Mouse (Mus musculus) liver, embryonic 11.5 days (tissue): Measurements from ENCODE around the gene Acyp1. TPM values are rescaled to one million over a fixed set of nuclear protein-coding genes. Genes with fewer than 3 reads are reported as not detected.
"Not testable (repeated sequence)": the region's sequence is repeated elsewhere in the genome, so short reads cannot be mapped to it uniquely, and the experiment has no call there.

Experiments used
- ATAC-seq: fragments of 200-750 bp; cut with Nextera tagmentation; replicated peaks from 2 replicates; pipeline ENCODE4 v1.8.0; 2017; ENCODE audit warnings: moderate number of reproducible peaks, mild to moderate bottlenecking, moderate TSS enrichment, moderate library complexity; ENCODE audit not compliant: low FRiP score
- DNase-seq: peaks from one replicate; pipeline ENCODE4 v3.0.0-alpha.2; 2017; ENCODE audit warnings: low spot score
- H3K27ac ChIP-seq: fragments of 300-500 bp; sonication (generic); 2 replicates; pipeline ENCODE4 v1.5.1; 2014; ENCODE audit warnings: mild to moderate bottlenecking, low read depth, low read length, control low read depth
- H3K27me3 ChIP-seq: fragments of 300-500 bp; sonication (generic); replicated peaks from 2 replicates; pipeline ENCODE4 v1.6.1; 2014; ENCODE audit warnings: low read length, mixed read lengths; ENCODE audit not compliant: control insufficient read depth, insufficient read depth
- H3K36me3 ChIP-seq: fragments of 300-500 bp; sonication (generic); 2 replicates; pipeline ENCODE4 v1.6.1; 2014; ENCODE audit warnings: mild to moderate bottlenecking, low read length, moderate library complexity, mixed read lengths; ENCODE audit not compliant: control insufficient read depth, insufficient read depth
- H3K4me1 ChIP-seq: fragments of 300-500 bp; sonication (generic); replicated peaks from 2 replicates; pipeline ENCODE4 v1.6.1; 2014; ENCODE audit warnings: low read length, mixed read lengths; ENCODE audit not compliant: control insufficient read depth, insufficient read depth
- H3K4me2 ChIP-seq: fragments of 300-500 bp; sonication (generic); 2 replicates; pipeline ENCODE4 v1.6.1; 2014; ENCODE audit warnings: mild to moderate bottlenecking, control low read depth, moderate library complexity
- H3K4me3 ChIP-seq: fragments of 300-500 bp; sonication (generic); 2 replicates; pipeline ENCODE4 v1.5.1; 2014; ENCODE audit warnings: low read depth, low read length, control low read depth
- H3K9ac ChIP-seq: fragments of 300-500 bp; sonication (generic); 2 replicates; pipeline ENCODE4 v1.6.1; 2014; ENCODE audit warnings: low read depth, low read length, control low read depth
- H3K9me3 ChIP-seq: fragments of 300-500 bp; sonication (generic); 2 replicates; pipeline ENCODE4 v1.6.1; 2016; ENCODE audit warnings: low read length, inconsistent platforms, mixed read lengths; ENCODE audit not compliant: control insufficient read depth
- WGBS: fragments of 180-500 bp; shearing (Covaris S2); extraction: QIAGEN DNeasy Blood & Tissue Kit; methylation state at CpG from one replicate; pipeline ENCODE4 v1.1.7; 2014; 5-methylcytosine and 5-hydroxymethylcytosine counted together
- polyA plus RNA-seq: library from polyadenylated mRNA; unstranded; fragments of >200 nt; fragmentation: Nextera tagmentation; extraction: Ambion mirVana; gene quantifications from 2 replicates; pipeline ENCODE4 v1.2.1, GENCODE M21; 2014

Acyp1 gene
- polyA plus RNA-seq, 1 experiment from 2014 or later = 88.3 TPM

DNA sequence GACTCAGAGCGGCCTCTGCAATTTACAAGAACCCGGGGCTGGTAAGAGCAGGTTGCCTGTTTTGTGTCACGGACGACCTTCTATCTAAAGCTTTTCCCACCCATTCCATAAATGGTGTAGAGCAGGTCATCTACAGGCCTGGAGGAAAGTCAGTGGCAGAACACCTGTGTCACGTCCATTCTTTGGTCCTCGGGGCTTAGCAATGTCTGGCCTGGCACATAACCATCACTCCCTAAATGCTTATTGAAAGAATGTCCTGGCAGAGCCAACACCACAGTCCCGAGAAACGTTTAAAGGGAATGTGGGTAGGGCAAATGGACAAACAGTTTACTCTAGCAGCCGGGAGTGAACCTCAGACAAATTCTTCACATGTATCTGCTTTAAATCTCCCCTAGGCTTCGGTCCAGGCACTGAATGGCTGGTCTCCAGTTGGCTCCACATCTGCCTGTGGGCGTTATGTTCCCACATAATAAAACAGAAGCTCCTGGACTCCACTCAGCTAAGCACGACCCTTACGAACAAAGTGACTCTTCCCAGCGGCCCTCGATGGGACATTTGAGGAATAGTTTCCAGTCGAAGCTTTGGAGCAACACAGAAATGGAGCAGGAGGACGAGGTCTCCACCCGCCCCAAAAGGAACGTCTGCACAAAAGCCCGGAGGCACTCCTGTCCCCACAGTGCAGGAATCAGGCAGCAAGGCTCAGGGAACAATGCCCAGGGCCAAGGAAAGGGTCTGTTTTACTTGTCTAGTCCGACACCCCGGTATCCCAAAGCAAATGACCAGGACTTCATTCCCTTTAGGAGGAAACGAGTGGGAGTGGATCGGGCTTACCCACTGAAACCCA lies 1.1 kb upstream of the Acyp1 start:
- ATAC-seq (no peak), DNase-seq (no peak)
- Histone ChIP-seq H3K4me3 (peak overlapping the region; percentile 57; the same call in 1 of the 2 replicates), H3K27ac (no peak overlapping the region), H3K9me3 (peaks cover 3% of the 10 kb centered on the region; the same call in 1 of the 2 replicates), H3K4me2 (peak overlapping the region; percentile 76), H3K36me3 (no peaks in the 10 kb centered on the region), H3K27me3 (peaks cover 16% of the 10 kb centered on the region), H3K9ac (no peak overlapping the region), H3K4me1 (0 out of 2 replicates have a peak, but pooled peaks cover 5% of the 10 kb centered on the region)
- WGBS = 57% methylated on average over 24 of the region's 24 CpGs

- Histone ChIP-seq H3K36me3 (no peaks in the 10 kb centered on the region), H3K9ac (peak within 1 kb of the TSS; percentile 53), H3K4me2 (peak within 1 kb of the TSS; percentile 76), H3K27me3 (peaks cover 16% of the 10 kb centered on the region), H3K27ac (no peak within 1 kb of the TSS), H3K9me3 (no peaks in the 10 kb centered on the region), H3K4me1 (0 out of 2 replicates have a peak, but pooled peaks cover 5% of the 10 kb centered on the region), H3K4me3 (peak within 1 kb of the TSS; percentile 57)
- ATAC-seq (peak; percentile 79), DNase-seq (peak; percentile 78)
- WGBS = 7% methylated on average over 31 of the region's 31 CpGs
Measured at GRCm38 (mm10) chr12:85288486-85289156, 383 bp upstream of the Acyp1 start, which contains the start of gene Zc2hc1c. Gene Zc2hc1c (plus strand): TSS chr12:85288591.

- H3K4me3 ChIP-seq = no peak overlapping the region
- H3K9me3 ChIP-seq = no peaks in the 10 kb centered on the region
- ATAC-seq (no peak), DNase-seq (no peak)
- 43% methylated on average over 2 of the region's 5 CpGs for WGBS
- no peak overlapping the region for H3K27ac ChIP-seq
- no peak overlapping the region for H3K9ac ChIP-seq
- no peaks in the 10 kb centered on the region for H3K36me3 ChIP-seq
- H3K4me1 ChIP-seq = 0 out of 2 replicates have a peak, but pooled peaks cover 5% of the 10 kb centered on the region
- H3K4me2 ChIP-seq = no peak overlapping the region
- H3K27me3 ChIP-seq = peaks cover 16% of the 10 kb centered on the region
Measured at GRCm38 (mm10) chr12:85286941-85287340, 1.3 kb downstream of the Acyp1 start.

DNA sequence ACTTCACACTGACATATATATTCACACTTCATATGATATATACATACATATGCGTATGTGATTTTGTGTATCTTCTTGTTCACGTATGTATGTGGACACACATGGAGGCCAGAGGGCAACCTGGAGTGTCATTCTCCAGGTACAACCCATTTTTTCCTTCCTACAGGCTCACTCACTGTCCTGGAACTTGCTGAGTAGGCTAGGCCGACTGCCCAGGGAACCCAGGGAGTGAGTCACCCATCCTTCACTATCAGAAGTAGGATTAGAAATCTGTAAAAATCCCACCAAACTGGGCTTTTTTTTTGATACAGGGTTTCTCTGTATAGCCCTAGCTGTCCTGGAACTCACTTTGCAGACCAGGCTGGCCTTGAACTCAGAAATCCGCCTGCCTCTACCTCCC lies 3.2 kb downstream of the Acyp1 start:
- Histone ChIP-seq H3K9me3 (no peaks in the 10 kb centered on the region), H3K4me2 (no peak overlapping the region), H3K4me1 (0 out of 2 replicates have a peak, but pooled peaks cover 5% of the 10 kb centered on the region), H3K27me3 (peaks cover 12% of the 10 kb centered on the region), H3K4me3 (no peak overlapping the region), H3K27ac (no peak overlapping the region), H3K9ac (no peak overlapping the region), H3K36me3 (no peaks in the 10 kb centered on the region)
- DNase-seq = no peak
- ATAC-seq = no peak
- 80% methylated on average over 4 of the region's 4 CpGs for WGBS

DNA sequence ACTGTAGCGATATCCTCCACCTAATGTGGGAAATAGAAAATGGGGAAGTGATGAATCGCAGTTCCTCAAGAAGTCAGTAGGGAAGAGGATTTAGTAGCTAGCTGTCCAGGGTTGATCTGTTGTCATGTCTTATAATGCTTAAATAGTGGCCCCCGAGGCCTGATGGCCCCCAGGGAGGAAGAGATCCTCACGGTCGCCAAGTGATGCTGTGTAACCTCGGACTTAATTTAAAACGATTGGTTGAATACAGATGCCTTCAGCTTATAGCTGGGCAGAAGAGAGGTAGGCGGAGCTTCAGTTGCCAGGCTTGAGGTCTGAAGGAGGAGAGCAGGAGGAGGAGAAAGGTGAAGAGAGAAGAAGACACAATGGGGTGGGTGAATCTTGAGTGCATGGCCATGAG lies 3.9 kb downstream of the Acyp1 start:
- H3K4me3 ChIP-seq = no peak overlapping the region
- H3K9ac ChIP-seq = no peak overlapping the region
- peaks cover 9% of the 10 kb centered on the region; the same call in 1 of the 2 replicates for H3K4me1 ChIP-seq
- WGBS = 53% methylated on average over 8 of the region's 8 CpGs
- H3K27ac ChIP-seq = no peak overlapping the region
- ATAC-seq = no peak
- H3K4me2 ChIP-seq = no peak overlapping the region
- H3K9me3 ChIP-seq = no peaks in the 10 kb centered on the region
- H3K27me3 ChIP-seq = peaks cover 8% of the 10 kb centered on the region
- H3K36me3 ChIP-seq = no peaks in the 10 kb centered on the region
- no peak for DNase-seq

- not testable (repeated sequence) for DNase-seq, H3K27me3 ChIP-seq, H3K36me3 ChIP-seq, ATAC-seq, H3K27ac ChIP-seq, H3K4me2 ChIP-seq, H3K9ac ChIP-seq, H3K9me3 ChIP-seq, H3K4me3 ChIP-seq
- peaks cover 13% of the 10 kb centered on the region for H3K4me1 ChIP-seq
- 88% methylated on average over 1 of the region's 4 CpGs for WGBS
Measured at GRCm38 (mm10) chr12:85281756-85282155, 6.5 kb downstream of the Acyp1 start.

- ATAC-seq (peak; percentile 43; the same call in 1 of the 2 replicates), DNase-seq (no peak)
- 56% methylated on average over 12 of the region's 12 CpGs for WGBS
- Histone ChIP-seq H3K36me3 (no peaks in the 10 kb centered on the region), H3K4me1 (peaks cover 13% of the 10 kb centered on the region), H3K4me3 (no peak overlapping the region), H3K4me2 (peak overlapping the region; percentile 74), H3K9me3 (no peaks in the 10 kb centered on the region), H3K27ac (no peak overlapping the region), H3K9ac (peak overlapping the region; percentile 50; the same call in 1 of the 2 replicates), H3K27me3 (no peaks in the 10 kb centered on the region)
Measured at GRCm38 (mm10) chr12:85280845-85281651, 7.2 kb downstream of the Acyp1 start.
